Mouse (Mus musculus) kidney, embryonic 14.5 days (tissue): Measurements from ENCODE around the gene 4933402J07Rik. TPM values are rescaled to one million over a fixed set of nuclear protein-coding genes. Genes with fewer than 3 reads are reported as not detected.

Experiments used
- ATAC-seq: fragments of 200-750 bp; cut with Nextera tagmentation; 2 replicates; pipeline ENCODE4 v1.8.0; 2017; ENCODE audit warnings: moderate number of reproducible peaks, mild to moderate bottlenecking, moderate TSS enrichment, moderate library complexity; ENCODE audit not compliant: low FRiP score, low TSS enrichment
- H3K27ac ChIP-seq: fragments of 300-500 bp; sonication (generic); 2 replicates; pipeline ENCODE4 v1.5.1; 2014; ENCODE audit warnings: low read depth, mild to moderate bottlenecking, low read length, moderate library complexity, mixed read lengths
- H3K27me3 ChIP-seq: fragments of 300-500 bp; sonication (generic); 2 replicates; pipeline ENCODE4 v1.6.1; 2014; ENCODE audit warnings: mild to moderate bottlenecking, low read length; ENCODE audit not compliant: control insufficient read depth, insufficient read depth
- H3K36me3 ChIP-seq: fragments of 300-500 bp; sonication (generic); 2 replicates; pipeline ENCODE4 v1.6.1; 2014; ENCODE audit warnings: low read length, mixed read lengths; ENCODE audit not compliant: control insufficient read depth, insufficient read depth
- H3K4me1 ChIP-seq: fragments of 300-500 bp; sonication (generic); 2 replicates; pipeline ENCODE4 v1.6.1; 2014; ENCODE audit warnings: low read length, mixed read lengths; ENCODE audit not compliant: control insufficient read depth, insufficient read depth
- H3K4me2 ChIP-seq: fragments of 300-500 bp; sonication (generic); replicated peaks from 2 replicates; pipeline ENCODE4 v1.6.1; 2014; ENCODE audit warnings: low read depth, mild to moderate bottlenecking, low read length
- H3K4me3 ChIP-seq: fragments of 300-500 bp; sonication (generic); 2 replicates; pipeline ENCODE4 v1.5.1; 2014; ENCODE audit warnings: mild to moderate bottlenecking, low read length
- H3K9ac ChIP-seq: fragments of 300-500 bp; sonication (generic); 2 replicates; pipeline ENCODE4 v1.6.1; 2014; ENCODE audit warnings: low read depth, mild to moderate bottlenecking, low read length, moderate library complexity
- H3K9me3 ChIP-seq: fragments of 300-500 bp; sonication (generic); 2 replicates; pipeline ENCODE4 v1.6.1; 2016; ENCODE audit warnings: low read length; ENCODE audit not compliant: control insufficient read depth
- WGBS: fragments of 180-500 bp; shearing (Covaris S2); extraction: QIAGEN DNeasy Blood & Tissue Kit; methylation state at CpG from one replicate; pipeline ENCODE4 v1.1.7; 2014; 5-methylcytosine and 5-hydroxymethylcytosine counted together
- polyA plus RNA-seq: library from polyadenylated mRNA; unstranded; fragments of >200 nt; fragmentation: Nextera tagmentation; extraction: Ambion mirVana; gene quantifications from 2 replicates; pipeline ENCODE4 v1.2.1, GENCODE M21; 2014

Gene 4933402J07Rik
- not detected in 2 replicates for polyA plus RNA-seq

GRCm38 (mm10) chr8:87563553-87563952 lies at the start of gene 4933402J07Rik:
TSS of gene 4933402J07Rik (plus strand) at chr8:87563853.
- Histone ChIP-seq H3K4me3 (no peak within 1 kb of the TSS), H3K9me3 (no peaks in the 10 kb centered on the region), H3K36me3 (no peaks in the 10 kb centered on the region), H3K27me3 (no peaks in the 10 kb centered on the region; the same call in 1 of the 2 replicates), H3K4me1 (no peaks in the 10 kb centered on the region), H3K4me2 (no peak within 1 kb of the TSS), H3K9ac (no peak within 1 kb of the TSS), H3K27ac (no peak within 1 kb of the TSS)
- 68% methylated on average over 2 of the region's 2 CpGs for WGBS
- ATAC-seq: no peak

GRCm38 (mm10) chr8:87517132-87517531 lies 46.5 kb upstream of the 4933402J07Rik start:
- no peaks in the 10 kb centered on the region for H3K9me3 ChIP-seq
- no peak overlapping the region for H3K27ac ChIP-seq
- no peak overlapping the region for H3K9ac ChIP-seq
- ATAC-seq: no peak
- WGBS: 91% methylated on average over 3 of the region's 3 CpGs
- no peak overlapping the region for H3K4me2 ChIP-seq
- no peaks in the 10 kb centered on the region for H3K36me3 ChIP-seq
- no peaks in the 10 kb centered on the region for H3K27me3 ChIP-seq
- H3K4me1 ChIP-seq: no peaks in the 10 kb centered on the region
- no peak overlapping the region for H3K4me3 ChIP-seq

- 90% methylated on average over 1 of the region's 1 CpGs for WGBS
- H3K27me3 ChIP-seq: no peaks in the 10 kb centered on the region
- H3K9me3 ChIP-seq: no peaks in the 10 kb centered on the region
- H3K27ac ChIP-seq: no peak overlapping the region
- no peak for ATAC-seq
- no peak overlapping the region for H3K9ac ChIP-seq
- no peak overlapping the region for H3K4me2 ChIP-seq
- H3K4me1 ChIP-seq: no peaks in the 10 kb centered on the region
- H3K36me3 ChIP-seq: no peaks in the 10 kb centered on the region
- H3K4me3 ChIP-seq: no peak overlapping the region
These were observed 38.6 kb upstream of the 4933402J07Rik start for GRCm38 (mm10) chr8:87525006-87525405.

- Histone ChIP-seq H3K4me1 (no peaks in the 10 kb centered on the region), H3K9me3 (no peaks in the 10 kb centered on the region), H3K36me3 (no peaks in the 10 kb centered on the region), H3K4me2 (no peak overlapping the region), H3K4me3 (no peak overlapping the region), H3K27ac (no peak overlapping the region), H3K9ac (no peak overlapping the region), H3K27me3 (no peaks in the 10 kb centered on the region)
- 60% methylated on average over 4 of the region's 4 CpGs for WGBS
- ATAC-seq: no peak
These were observed 32.5 kb upstream of the 4933402J07Rik start for GRCm38 (mm10) chr8:87531176-87531575.

- H3K4me1 ChIP-seq: no peaks in the 10 kb centered on the region
- H3K27me3 ChIP-seq: no peaks in the 10 kb centered on the region
- H3K27ac ChIP-seq: no peak overlapping the region
- WGBS: 69% methylated on average over 4 of the region's 4 CpGs
- H3K4me3 ChIP-seq: no peak overlapping the region
- H3K9me3 ChIP-seq: no peaks in the 10 kb centered on the region
- no peak overlapping the region for H3K4me2 ChIP-seq
- no peak overlapping the region for H3K9ac ChIP-seq
- no peak for ATAC-seq
- no peaks in the 10 kb centered on the region for H3K36me3 ChIP-seq
These were observed 30.2 kb upstream of the 4933402J07Rik start for GRCm38 (mm10) chr8:87533476-87533875.

- no peaks in the 10 kb centered on the region for H3K27me3 ChIP-seq
- H3K4me1 ChIP-seq: no peaks in the 10 kb centered on the region
- H3K9ac ChIP-seq: no peak overlapping the region
- 29% methylated on average over 2 of the region's 2 CpGs for WGBS
- no peaks in the 10 kb centered on the region for H3K36me3 ChIP-seq
- no peak overlapping the region for H3K27ac ChIP-seq
- H3K4me3 ChIP-seq: no peak overlapping the region
- no peaks in the 10 kb centered on the region for H3K9me3 ChIP-seq
- H3K4me2 ChIP-seq: no peak overlapping the region
- ATAC-seq: no peak
These were observed 28.8 kb upstream of the 4933402J07Rik start for GRCm38 (mm10) chr8:87534846-87535245.

- WGBS: 8% methylated on average over 23 of the region's 23 CpGs
These were observed 26.9 kb upstream of the 4933402J07Rik start for GRCm38 (mm10) chr8:87536615-87537329.

GRCm38 (mm10) chr8:87539829-87540394 lies 23.7 kb upstream of the 4933402J07Rik start:
- 40% methylated on average over 15 of the region's 15 CpGs for WGBS

More at GRCm38 (mm10) chr8:87536615-87537329, 26.9 kb upstream of the 4933402J07Rik start:
- Histone ChIP-seq H3K27ac (no peak overlapping the region), H3K27me3 (0 out of 2 replicates have a peak, but pooled peaks cover 3% of the 10 kb centered on the region), H3K9ac (no peak overlapping the region), H3K9me3 (no peaks in the 10 kb centered on the region), H3K36me3 (no peaks in the 10 kb centered on the region), H3K4me1 (no peaks in the 10 kb centered on the region), H3K4me2 (0 out of 2 replicates have a peak overlapping the region, but pooled peaks have one; percentile 1), H3K4me3 (no peak overlapping the region)
- peak; percentile 88 for ATAC-seq

GRCm38 (mm10) chr8:87549881-87550280 lies 13.8 kb upstream of the 4933402J07Rik start:
- WGBS: 79% methylated on average over 4 of the region's 4 CpGs
- Histone ChIP-seq H3K27ac (no peak overlapping the region), H3K4me3 (no peak overlapping the region), H3K9ac (no peak overlapping the region), H3K9me3 (no peaks in the 10 kb centered on the region), H3K4me2 (no peak overlapping the region), H3K4me1 (no peaks in the 10 kb centered on the region), H3K27me3 (no peaks in the 10 kb centered on the region), H3K36me3 (no peaks in the 10 kb centered on the region)
- no peak for ATAC-seq

More at GRCm38 (mm10) chr8:87539829-87540394, 23.7 kb upstream of the 4933402J07Rik start:
- Histone ChIP-seq H3K9me3 (no peaks in the 10 kb centered on the region), H3K27me3 (0 out of 2 replicates have a peak, but pooled peaks cover 3% of the 10 kb centered on the region), H3K27ac (no peak overlapping the region), H3K4me2 (no peak overlapping the region), H3K36me3 (no peaks in the 10 kb centered on the region), H3K4me3 (no peak overlapping the region), H3K9ac (no peak overlapping the region), H3K4me1 (no peaks in the 10 kb centered on the region)
- no peak for ATAC-seq
